Mouse (Mus musculus) intestine, embryonic 14.5 days (tissue): ENCODE measurements around the gene Armc10. TPM values are rescaled to one million over a fixed set of nuclear protein-coding genes. Genes with fewer than 3 reads are reported as not detected.

Experiments
- ATAC-seq: fragments of 200-750 bp; cut with Nextera tagmentation; replicated peaks from 2 replicates; pipeline ENCODE4 v1.8.0; 2017; ENCODE audit warnings: low read depth, moderate number of reproducible peaks, moderate TSS enrichment, moderate library complexity; ENCODE audit not compliant: low FRiP score, low TSS enrichment
- DNase-seq: peaks from one replicate; pipeline ENCODE4 v3.0.0-alpha.2; 2018; ENCODE audit warnings: low spot score
- H3K27ac ChIP-seq: fragments of 300-500 bp; sonication (generic); 2 replicates; pipeline ENCODE4 v1.5.1; 2014; ENCODE audit warnings: low read depth, mild to moderate bottlenecking, control low read depth
- H3K27me3 ChIP-seq: fragments of 300-500 bp; sonication (generic); replicated peaks from 2 replicates; pipeline ENCODE4 v1.6.1; 2014; ENCODE audit warnings: low read length, control low read depth; ENCODE audit not compliant: control insufficient read depth, insufficient read depth
- H3K36me3 ChIP-seq: fragments of 300-500 bp; sonication (generic); 2 replicates; pipeline ENCODE4 v1.6.1; 2014; ENCODE audit warnings: low read length, control low read depth; ENCODE audit not compliant: control insufficient read depth, insufficient read depth
- H3K4me1 ChIP-seq: fragments of 300-500 bp; sonication (generic); replicated peaks from 2 replicates; pipeline ENCODE4 v1.6.1; 2014; ENCODE audit warnings: low read length, control low read depth, mixed read lengths; ENCODE audit not compliant: control insufficient read depth, insufficient read depth
- H3K4me2 ChIP-seq: fragments of 300-500 bp; sonication (generic); 2 replicates; pipeline ENCODE4 v1.6.1; 2014; ENCODE audit warnings: low read length
- H3K4me3 ChIP-seq: fragments of 300-500 bp; sonication (generic); 2 replicates; pipeline ENCODE4 v1.5.1; 2014; ENCODE audit warnings: low read depth, low read length, control low read depth, mixed read lengths
- H3K9ac ChIP-seq: fragments of 300-500 bp; sonication (generic); 2 replicates; pipeline ENCODE4 v1.6.1; 2014; ENCODE audit warnings: mild to moderate bottlenecking, low read length
- H3K9me3 ChIP-seq: fragments of 300-500 bp; sonication (generic); 2 replicates; pipeline ENCODE4 v1.6.1; 2016; ENCODE audit warnings: low read length, control low read depth; ENCODE audit not compliant: control insufficient read depth
- WGBS: fragments of 180-500 bp; shearing (Covaris S2); extraction: QIAGEN DNeasy Blood & Tissue Kit; methylation state at CpG from one replicate; pipeline ENCODE4 v1.1.7; 2014; 5-methylcytosine and 5-hydroxymethylcytosine counted together
- polyA plus RNA-seq: library from polyadenylated mRNA; unstranded; fragments of >200 nt; fragmentation: Nextera tagmentation; extraction: Ambion mirVana; gene quantifications from 2 replicates; pipeline ENCODE4 v1.2.1, GENCODE M21; 2014

The Armc10 gene
- polyA plus RNA-seq, 1 experiment from 2014 or later = 52.3 TPM

DNA sequence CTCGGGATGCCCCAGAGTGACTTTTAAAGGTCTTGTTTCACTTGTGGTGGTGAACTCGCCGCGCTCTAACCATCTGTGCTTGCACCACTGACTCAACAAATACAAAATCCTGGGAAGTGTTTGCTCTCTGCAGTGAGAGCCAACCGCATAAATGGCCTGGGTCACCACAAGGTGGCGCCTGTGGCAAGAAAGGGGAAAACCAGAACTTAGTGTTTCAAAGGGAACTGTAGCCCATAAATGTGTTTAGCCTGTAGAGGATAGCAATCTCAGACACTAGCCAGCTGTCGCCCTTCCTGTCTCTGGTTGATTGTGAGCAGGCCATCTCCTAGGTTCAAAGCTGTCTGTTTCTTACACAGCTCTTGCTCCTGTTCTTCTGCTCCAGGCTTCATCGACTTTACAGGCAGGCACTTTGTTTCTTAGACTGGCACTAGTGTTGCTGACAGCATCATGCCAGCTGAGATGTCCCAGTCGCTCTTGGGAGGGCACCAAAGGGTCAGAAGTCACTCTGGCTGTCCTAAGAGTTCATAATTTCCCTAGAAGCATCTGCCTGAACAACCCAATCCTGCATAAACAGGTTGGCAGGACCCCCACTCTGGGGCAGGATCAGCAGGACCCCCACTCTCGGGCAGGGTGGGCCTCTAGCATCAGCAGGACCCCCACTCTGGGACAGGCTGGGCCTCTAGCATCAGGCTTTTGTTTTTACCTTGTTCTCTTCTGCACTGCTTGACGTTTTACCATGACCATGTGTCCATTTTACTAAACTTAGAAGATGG lies 13.2 kb downstream of the Armc10 start:
- Histone ChIP-seq H3K27ac (peak overlapping the region; percentile 54; the same call in 1 of the 2 replicates), H3K4me2 (no peak overlapping the region), H3K4me3 (no peak overlapping the region), H3K9me3 (no peaks in the 10 kb centered on the region), H3K27me3 (no peaks in the 10 kb centered on the region), H3K9ac (no peak overlapping the region), H3K4me1 (peaks cover 10% of the 10 kb centered on the region), H3K36me3 (peaks cover 44% of the 10 kb centered on the region)
- WGBS = 34% methylated on average over 11 of the region's 11 CpGs
- DNase-seq (peak; percentile 88), ATAC-seq (peak; percentile 81)

GRCm38 (mm10) chr5:21660850-21661249 lies 15.2 kb downstream of the Armc10 start:
- H3K4me1 ChIP-seq = peaks cover 10% of the 10 kb centered on the region
- no peaks in the 10 kb centered on the region for H3K9me3 ChIP-seq
- H3K27me3 ChIP-seq = no peaks in the 10 kb centered on the region
- no peak for ATAC-seq
- H3K4me3 ChIP-seq = no peak overlapping the region
- WGBS = 70% methylated on average over 6 of the region's 6 CpGs
- 0 out of 2 replicates have a peak overlapping the region, but pooled peaks have one; percentile 14 for H3K27ac ChIP-seq
- no peak overlapping the region for H3K9ac ChIP-seq
- no peak overlapping the region for H3K4me2 ChIP-seq
- peaks cover 37% of the 10 kb centered on the region for H3K36me3 ChIP-seq
- no peak for DNase-seq

DNA sequence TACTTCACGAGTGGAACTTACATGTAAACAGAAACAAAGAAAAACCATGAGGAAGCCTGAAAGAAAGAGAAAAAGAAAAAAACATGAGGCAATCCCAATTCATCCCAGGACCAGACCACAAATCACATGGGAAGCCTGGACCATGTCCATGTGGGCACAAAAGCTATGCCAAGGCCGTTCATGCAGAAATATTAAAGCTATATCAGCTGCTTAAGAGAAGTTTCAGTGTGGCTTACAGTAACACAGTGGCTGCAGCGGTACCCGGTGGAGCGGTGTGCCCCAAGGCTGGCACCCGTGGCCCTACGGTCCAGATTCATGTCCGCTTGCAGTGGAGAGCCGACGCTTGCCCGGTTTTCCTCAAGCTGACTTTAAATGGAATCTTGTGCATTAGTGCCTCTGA lies 17.5 kb downstream of the Armc10 start:
- no peaks in the 10 kb centered on the region for H3K27me3 ChIP-seq
- no peak overlapping the region for H3K4me2 ChIP-seq
- H3K9ac ChIP-seq = no peak overlapping the region
- ATAC-seq (no peak), DNase-seq (no peak)
- no peaks in the 10 kb centered on the region for H3K9me3 ChIP-seq
- no peak overlapping the region for H3K4me3 ChIP-seq
- H3K36me3 ChIP-seq = peaks cover 29% of the 10 kb centered on the region
- peaks cover 18% of the 10 kb centered on the region for H3K4me1 ChIP-seq
- WGBS = 93% methylated on average over 11 of the region's 11 CpGs
- no peak overlapping the region for H3K27ac ChIP-seq

DNA sequence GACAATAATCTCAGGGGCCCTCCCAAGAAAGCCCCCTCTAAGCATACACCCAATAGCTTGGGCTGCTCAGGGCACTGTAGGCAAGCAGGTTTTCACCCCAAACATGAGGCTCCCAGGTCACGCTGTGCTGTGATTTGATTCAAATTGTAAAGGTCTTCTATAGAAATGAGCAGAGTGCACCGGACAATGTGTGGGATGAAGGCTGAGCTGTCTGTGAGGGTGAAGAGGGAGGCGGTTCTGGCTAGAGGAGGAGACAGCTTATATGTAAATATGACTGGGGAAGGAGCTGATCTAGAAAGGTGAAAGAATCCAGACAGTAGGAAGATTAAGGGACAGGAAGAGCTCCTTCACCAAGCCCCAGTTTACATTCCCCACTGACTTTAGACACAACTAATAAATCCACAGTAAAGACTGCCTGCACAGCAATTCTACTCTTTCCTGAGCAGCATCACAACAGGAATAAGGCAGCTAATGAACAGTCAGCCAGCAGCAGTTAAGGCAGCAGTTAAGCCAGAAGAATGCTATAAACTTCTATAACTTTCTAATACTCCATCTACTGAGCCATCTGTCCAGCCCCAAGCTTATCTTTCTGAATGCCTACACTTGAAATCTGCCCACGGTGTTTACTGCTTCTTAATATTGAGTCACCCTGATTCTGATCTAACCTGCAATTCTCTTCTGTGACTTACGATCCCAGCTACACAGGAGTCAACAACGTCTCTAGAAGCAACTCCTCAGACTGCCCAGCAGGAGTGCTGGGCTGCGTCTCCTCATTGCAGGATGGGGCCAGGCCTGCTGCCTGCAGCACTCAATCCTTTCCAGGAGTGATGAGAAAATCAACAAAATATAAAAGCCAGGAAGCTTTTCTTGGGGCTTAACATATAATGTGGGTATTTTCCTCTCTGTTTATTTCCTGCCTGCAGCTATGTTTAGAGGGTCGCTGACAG lies 21.9 kb downstream of the Armc10 start:
- H3K9me3 ChIP-seq = no peaks in the 10 kb centered on the region
- ATAC-seq = peak; percentile 50; the same call in 1 of the 2 replicates
- peak overlapping the region; percentile 18; the same call in 1 of the 2 replicates for H3K27ac ChIP-seq
- H3K4me3 ChIP-seq = no peak overlapping the region
- no peak overlapping the region for H3K9ac ChIP-seq
- peaks cover 8% of the 10 kb centered on the region for H3K4me1 ChIP-seq
- no peaks in the 10 kb centered on the region for H3K27me3 ChIP-seq
- no peak overlapping the region for H3K4me2 ChIP-seq
- peaks cover 8% of the 10 kb centered on the region; the same call in 1 of the 2 replicates for H3K36me3 ChIP-seq
- peak; percentile 58 for DNase-seq
- 27% methylated on average over 8 of the region's 8 CpGs for WGBS

- no peak overlapping the region for H3K4me2 ChIP-seq
- no peak for ATAC-seq
- WGBS = 89% methylated on average over 2 of the region's 2 CpGs
Measured at GRCm38 (mm10) chr5:21669307-21669706, 23.7 kb downstream of the Armc10 start.

GRCm38 (mm10) chr5:21672812-21673635 lies 27.4 kb downstream of the Armc10 start:
- whole genome bisulfite sequencing = 23% methylated on average over 23 of the region's 23 CpGs
- H3K4me1 ChIP-seq = 0 out of 2 replicates have a peak, but pooled peaks cover 6% of the 10 kb centered on the region
- H3K9me3 ChIP-seq = no peaks in the 10 kb centered on the region
- no peaks in the 10 kb centered on the region for H3K36me3 ChIP-seq
- peak overlapping the region; percentile 45 for H3K4me2 ChIP-seq
- peak overlapping the region; percentile 40; the same call in 1 of the 2 replicates for H3K27ac ChIP-seq
- peak; percentile 74 for ATAC-seq
- DNase-seq = peak; percentile 64
- H3K9ac ChIP-seq = 0 out of 2 replicates have a peak overlapping the region, but pooled peaks have one; percentile 1
- no peaks in the 10 kb centered on the region for H3K27me3 ChIP-seq
- H3K4me3 ChIP-seq = peak overlapping the region; percentile 14; the same call in 1 of the 2 replicates

More at GRCm38 (mm10) chr5:21669307-21669706, 23.7 kb downstream of the Armc10 start:
- Histone ChIP-seq H3K4me3 (no peak overlapping the region), H3K27ac (no peak overlapping the region), H3K4me1 (peaks cover 14% of the 10 kb centered on the region), H3K27me3 (no peaks in the 10 kb centered on the region), H3K9ac (no peak overlapping the region), H3K36me3 (no peaks in the 10 kb centered on the region), H3K9me3 (no peaks in the 10 kb centered on the region)
- no peak for DNase-seq

DNA sequence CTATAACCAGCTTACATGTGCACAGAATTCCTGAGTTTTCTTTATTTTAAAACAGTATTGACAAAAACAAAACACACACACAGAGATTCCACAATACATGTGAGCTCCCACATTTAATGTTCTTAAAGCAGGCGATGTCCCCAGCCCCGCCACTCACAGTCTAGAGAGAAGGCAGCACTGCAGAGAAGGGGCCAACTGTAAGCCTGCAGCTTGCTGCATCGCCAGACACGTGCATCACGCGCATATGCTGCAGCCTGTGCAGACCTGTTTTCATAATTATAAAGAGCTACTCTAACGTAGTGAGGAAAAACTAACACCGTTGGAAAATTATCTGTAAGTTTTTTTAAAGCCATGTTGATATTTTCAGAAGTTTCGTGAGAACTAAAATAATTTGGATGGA lies 28.1 kb downstream of the Armc10 start:
- no peak for DNase-seq
- peak overlapping the region; percentile 45 for H3K4me2 ChIP-seq
- H3K4me1 ChIP-seq = 0 out of 2 replicates have a peak, but pooled peaks cover 6% of the 10 kb centered on the region
- H3K36me3 ChIP-seq = no peaks in the 10 kb centered on the region
- no peaks in the 10 kb centered on the region for H3K27me3 ChIP-seq
- no peak overlapping the region for H3K9ac ChIP-seq
- H3K27ac ChIP-seq = peak overlapping the region; percentile 40; the same call in 1 of the 2 replicates
- no peak overlapping the region for H3K4me3 ChIP-seq
- 68% methylated on average over 9 of the region's 9 CpGs for WGBS
- no peak for ATAC-seq
- no peaks in the 10 kb centered on the region for H3K9me3 ChIP-seq

- 0 out of 2 replicates have a peak, but pooled peaks cover 6% of the 10 kb centered on the region for H3K4me1 ChIP-seq
- no peak overlapping the region for H3K9ac ChIP-seq
- no peaks in the 10 kb centered on the region for H3K36me3 ChIP-seq
- DNase-seq = no peak
- ATAC-seq = no peak
- no peak overlapping the region for H3K4me3 ChIP-seq
- H3K9me3 ChIP-seq = no peaks in the 10 kb centered on the region
- WGBS = 55% methylated on average over 12 of the region's 12 CpGs
- H3K27ac ChIP-seq = no peak overlapping the region
- no peak overlapping the region for H3K4me2 ChIP-seq
- H3K27me3 ChIP-seq = no peaks in the 10 kb centered on the region
Measured at GRCm38 (mm10) chr5:21675019-21675418, 29.4 kb downstream of the Armc10 start.
